Mouse (Mus musculus) thymus, postnatal 0 days (tissue): ENCODE data around the gene Iqch. TPM values are rescaled to one million over a fixed set of nuclear protein-coding genes. Genes with fewer than 3 reads are reported as not detected.

ENCODE experiments used
- DNase-seq: peaks from one replicate; pipeline ENCODE4 v3.0.0-alpha.2; 2015; ENCODE audit warnings: low spot score
- polyA plus RNA-seq: library from polyadenylated mRNA; unstranded; fragments of >200 nt; fragmentation: Nextera tagmentation; extraction: Ambion mirVana; gene quantifications from 2 replicates; pipeline ENCODE4 v1.2.1, GENCODE M21; 2015

Gene Iqch
- polyA plus RNA-seq, 1 experiment from 2014 or later = 1.9 TPM

GRCm38 (mm10) chr9:63612565-63613515, 10.5 kb upstream of the Iqch start:
- no peak for DNase-seq

- no peak for DNase-seq
Observed at GRCm38 (mm10) chr9:63611967-63612366, 9.7 kb upstream of the Iqch start.

GRCm38 (mm10) chr9:63610841-63611366, 8.6 kb upstream of the Iqch start:
- peak; percentile 56 for DNase-seq

GRCm38 (mm10) chr9:63610231-63610630, 7.9 kb upstream of the Iqch start:
- DNase-seq = no peak

GRCm38 (mm10) chr9:63609776-63610175, 7.5 kb upstream of the Iqch start:
- no peak for DNase-seq

- no peak for DNase-seq
Observed at GRCm38 (mm10) chr9:63609246-63609645, 7.0 kb upstream of the Iqch start.

GRCm38 (mm10) chr9:63608006-63608405, 5.7 kb upstream of the Iqch start:
- no peak for DNase-seq

GRCm38 (mm10) chr9:63606594-63606993, 4.3 kb upstream of the Iqch start:
- DNase-seq = no peak

GRCm38 (mm10) chr9:63603849-63604248, 1.6 kb upstream of the Iqch start:
- peak; percentile 61 for DNase-seq

GRCm38 (mm10) chr9:63596660-63597059, 5.6 kb downstream of the Iqch start:
- DNase-seq = no peak

GRCm38 (mm10) chr9:63595652-63596051, 6.6 kb downstream of the Iqch start:
- no peak for DNase-seq

- no peak for DNase-seq
Observed at GRCm38 (mm10) chr9:63595032-63595431, 7.3 kb downstream of the Iqch start.

GRCm38 (mm10) chr9:63591661-63592256, 10.5 kb downstream of the Iqch start:
- no peak for DNase-seq

- no peak for DNase-seq
Observed at GRCm38 (mm10) chr9:63590592-63590991, 11.7 kb downstream of the Iqch start.

- DNase-seq = no peak
Observed at GRCm38 (mm10) chr9:63589209-63589608, 13.1 kb downstream of the Iqch start.

GRCm38 (mm10) chr9:63585251-63585650, 17.0 kb downstream of the Iqch start:
- DNase-seq = no peak

- no peak for DNase-seq
Observed at GRCm38 (mm10) chr9:63581778-63582177, 20.5 kb downstream of the Iqch start.

- DNase-seq = no peak
Observed at GRCm38 (mm10) chr9:63580046-63580445, 22.2 kb downstream of the Iqch start.

- peak; percentile 40 for DNase-seq
Observed at GRCm38 (mm10) chr9:63579644-63580043, 22.6 kb downstream of the Iqch start.

- no peak for DNase-seq
Observed at GRCm38 (mm10) chr9:63577469-63577868, 24.8 kb downstream of the Iqch start.

GRCm38 (mm10) chr9:63572874-63573273, 29.4 kb downstream of the Iqch start:
- DNase-seq = no peak

GRCm38 (mm10) chr9:63571895-63572294, 30.4 kb downstream of the Iqch start:
- DNase-seq = no peak
